Mouse (Mus musculus) lung, postnatal 25 days (tissue): ENCODE data around the gene Olfr441.
"Not testable (repeated sequence)": the region's sequence is repeated elsewhere in the genome, so short reads cannot be mapped to it uniquely, and the experiment has no call there.

Experiments used
- DNase-seq: peaks from one replicate; pipeline ENCODE4 v3.0.0; 2022; ENCODE audit warnings: low spot score

The Olfr441 gene

DNA sequence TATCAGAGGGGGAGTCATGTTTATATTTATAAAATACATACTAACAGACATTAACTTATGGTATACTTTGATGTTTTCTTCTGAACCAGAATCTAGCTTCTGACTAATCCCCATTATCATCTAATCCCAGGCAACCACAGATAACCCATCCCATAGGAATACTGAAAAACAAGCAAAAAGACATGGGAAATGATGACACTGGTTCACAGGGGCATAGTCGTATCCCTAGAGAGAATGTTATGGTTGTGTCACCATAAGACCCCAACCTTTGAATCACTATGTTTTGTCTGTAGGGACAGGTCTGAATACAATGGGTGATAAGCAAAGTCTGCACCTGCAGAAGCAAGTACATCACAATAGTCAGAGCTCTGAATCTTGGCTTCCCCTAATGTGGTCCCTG, at the start of gene Olfr441:
Gene Olfr441, plus strand, starts transcription at position 301 of the 400 bp plus-strand sequence.
- not testable (repeated sequence) for DNase-seq

DNA sequence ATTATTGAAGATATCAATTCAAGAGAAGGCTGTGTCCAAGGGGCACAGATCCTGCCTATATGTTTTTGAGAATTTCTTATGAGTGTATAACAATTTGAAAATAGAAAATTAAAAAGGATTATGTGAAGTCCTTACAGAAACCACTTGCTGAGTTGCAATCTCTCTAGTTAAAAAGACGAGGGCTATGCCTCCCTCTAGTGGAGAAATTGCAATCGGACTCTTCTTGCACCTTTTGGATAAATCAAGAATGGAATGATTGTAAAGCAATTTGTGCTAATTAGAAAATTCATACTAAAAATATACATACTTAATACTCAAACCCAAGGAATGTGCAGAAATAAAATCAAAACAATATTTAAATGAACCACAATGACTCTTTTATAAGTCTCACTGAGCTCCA, 27.4 kb upstream of the Olfr441 start:
- DNase-seq, result no peak

DNA sequence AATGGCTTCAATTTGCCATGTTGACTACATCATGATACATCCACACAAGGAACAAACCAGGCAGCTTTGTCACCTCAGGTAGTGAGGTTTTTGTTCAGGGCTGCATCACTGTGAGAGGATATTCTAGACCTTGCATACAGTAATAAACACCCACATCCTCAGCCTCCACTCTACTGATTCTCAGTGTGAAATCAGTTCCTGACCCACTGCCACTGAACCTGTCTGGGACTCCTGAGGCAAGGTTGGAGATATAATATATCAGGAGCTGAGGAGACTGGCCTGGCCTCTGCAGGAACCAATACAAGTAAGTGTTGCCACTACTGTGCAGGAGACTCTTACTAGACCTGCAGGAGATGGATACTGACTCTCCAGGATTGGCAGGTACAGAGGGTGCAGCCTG, 24.8 kb upstream of the Olfr441 start:
- DNase-seq, result not testable (repeated sequence)

DNA sequence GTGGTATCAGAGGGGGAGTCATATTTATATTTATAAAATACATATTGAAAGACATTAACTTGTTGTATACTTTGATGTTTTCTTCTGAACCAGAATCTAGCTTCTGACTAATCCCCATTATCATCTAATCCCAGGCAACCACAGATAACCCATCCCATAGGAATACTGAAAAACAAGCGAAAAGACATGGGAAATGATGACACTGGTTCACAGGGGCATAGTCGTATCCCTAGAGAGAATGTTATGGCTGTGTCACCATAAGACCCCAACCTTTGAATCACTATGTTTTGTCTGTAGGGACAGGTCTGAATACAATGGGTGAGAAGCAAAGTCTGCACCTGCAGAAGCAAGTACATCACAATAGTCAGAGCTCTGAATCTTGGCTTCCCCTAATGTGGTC, 40.1 kb downstream of the Olfr441 start, which contains the start of gene Olfr237-ps1:
Gene Olfr237-ps1, plus strand, starts transcription at position 301 of the 400 bp plus-strand sequence.
- not testable (repeated sequence) for DNase-seq

DNA sequence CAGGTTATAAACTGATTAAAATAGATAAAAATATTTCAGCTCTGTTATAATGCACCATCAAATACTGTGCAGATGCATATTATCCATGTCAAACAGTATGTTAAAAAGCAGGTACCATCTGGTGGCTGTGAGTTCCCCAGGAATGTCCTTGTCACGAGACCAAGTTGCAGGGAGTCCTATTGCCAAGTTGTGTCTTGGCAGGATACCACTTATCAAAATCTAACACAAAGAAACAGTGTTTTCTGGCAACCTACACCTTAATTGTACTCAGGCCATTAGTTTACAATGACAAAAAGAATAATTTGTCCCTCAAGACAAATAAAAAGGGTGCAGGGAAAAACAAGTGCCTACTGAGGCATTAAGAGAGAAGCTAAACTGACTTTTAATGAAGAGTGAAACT, 53.3 kb downstream of the Olfr441 start:
- DNase-seq, result no peak

DNA sequence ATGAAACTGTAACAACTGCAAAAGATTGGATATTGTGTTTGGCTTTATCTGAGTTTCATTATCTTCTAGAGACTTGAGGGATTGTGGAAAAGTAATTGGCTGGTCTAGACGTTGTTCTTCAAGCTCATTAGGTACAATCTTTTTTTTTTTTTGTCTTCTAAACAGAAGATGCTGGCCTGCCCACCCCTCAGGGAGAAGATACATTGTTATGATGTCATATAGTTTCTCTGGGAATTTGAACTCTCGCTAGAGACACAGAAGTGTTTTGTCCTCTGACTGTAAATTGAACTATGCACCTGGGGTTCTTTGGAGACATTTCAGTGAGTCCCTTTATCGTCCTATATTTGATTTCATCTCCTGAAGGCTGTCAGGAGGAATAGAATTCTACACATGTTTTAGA, 56.8 kb downstream of the Olfr441 start, which contains the start of gene Olfr437:
Gene Olfr437, plus strand, starts transcription at position 301 of the 400 bp plus-strand sequence.
- DNase-seq, result no peak

DNA sequence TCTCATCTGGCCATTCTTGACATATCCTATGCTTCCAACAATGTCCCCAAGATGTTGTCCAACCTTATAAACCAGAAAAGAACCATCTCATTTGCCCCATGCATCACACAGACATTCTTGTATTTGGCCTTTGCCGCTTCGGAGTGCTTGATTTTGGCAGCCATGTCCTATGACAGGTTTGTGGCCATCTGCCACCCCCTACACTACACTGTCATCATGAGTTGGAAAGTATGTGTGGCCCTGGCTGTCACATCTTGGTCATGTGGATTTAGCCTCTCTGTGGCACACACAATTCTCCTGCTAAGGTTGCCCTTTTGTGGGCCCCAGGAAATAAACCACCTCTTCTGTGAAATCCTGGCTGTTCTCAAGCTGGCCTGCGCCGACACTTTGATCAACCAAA, 61.1 kb downstream of the Olfr441 start:
- DNase-seq, result no peak
